Mouse (Mus musculus): ENCODE results near the gene Gm9821. TPM values are rescaled to one million over a fixed set of nuclear protein-coding genes. Genes with fewer than 3 reads are reported as not detected.

Gene Gm9821
- polyA plus RNA-seq, 1 experiment from 2014 or later = 0.89 TPM

GRCm38 (mm10) chr2:91950275-91951085 lies 5.0 kb downstream of the Gm9821 start:
- H3K27me3 ChIP-seq = no peaks in the 10 kb centered on the region
- WGBS (ENCODE audit: insufficient replicate concordance) = 4% methylated on average over 15 of the region's 15 CpGs

GRCm38 (mm10) chr2:91953825-91954224 lies 8.3 kb downstream of the Gm9821 start:
- ATAC-seq (ENCODE audit: insufficient read depth) = no peak
- no peak overlapping the region for H3K4me3 ChIP-seq (replicated peaks)
- H3K36me3 ChIP-seq (replicated peaks) = no peaks in the 10 kb centered on the region
- H3K27me3 ChIP-seq = no peaks in the 10 kb centered on the region
- peak overlapping the region; percentile 19; the same call in 1 of the 2 replicates for H3K9ac ChIP-seq
- H3K9me3 ChIP-seq (replicated peaks) = no peaks in the 10 kb centered on the region
- 43% methylated on average over 5 of the region's 5 CpGs for WGBS (ENCODE audit: insufficient replicate concordance)
- H3K27ac ChIP-seq (replicated peaks) = peak overlapping the region; percentile 55; the same call in 1 of the 2 replicates
- H3K4me1 ChIP-seq (replicated peaks) = peaks cover 97% of the 10 kb centered on the region
- no peak overlapping the region for H3K4me2 ChIP-seq

More at GRCm38 (mm10) chr2:91950275-91951085, 5.0 kb downstream of the Gm9821 start:
- Histone ChIP-seq H3K9ac (peak overlapping the region; percentile 66), H3K4me3 (replicated peaks) (peak overlapping the region; percentile 54), H3K4me2 (peak overlapping the region; percentile 83), H3K4me1 (replicated peaks) (peaks cover 99% of the 10 kb centered on the region), H3K36me3 (replicated peaks) (peaks cover 5% of the 10 kb centered on the region), H3K27ac (replicated peaks) (peak overlapping the region; percentile 90), H3K9me3 (replicated peaks) (no peaks in the 10 kb centered on the region)
- ATAC-seq (ENCODE audit: insufficient read depth) = peak; percentile 73

DNA sequence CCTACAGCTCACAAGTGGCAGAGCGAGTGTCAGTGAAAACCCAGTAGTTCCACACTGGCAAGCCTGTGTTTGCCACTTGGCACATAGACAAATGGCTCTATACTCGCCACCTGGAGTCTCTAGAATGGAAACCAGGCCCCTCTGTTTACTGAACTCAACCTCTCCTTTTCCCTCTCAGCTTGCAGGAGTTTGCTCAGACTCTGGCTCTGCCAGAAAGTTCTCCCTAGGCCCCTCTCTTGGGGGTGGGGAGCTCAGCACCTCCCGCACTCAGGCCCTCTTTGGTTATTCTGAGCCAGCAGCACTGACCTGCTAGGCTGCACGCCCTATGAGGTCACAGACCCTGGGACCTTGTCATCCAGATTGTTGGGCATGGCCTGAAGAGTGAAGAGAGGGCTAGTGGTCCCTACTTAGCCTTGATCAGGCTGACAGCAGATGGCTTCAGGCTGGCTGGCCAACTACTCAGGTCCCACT lies 9.7 kb downstream of the Gm9821 start:
- no peak for ATAC-seq (ENCODE audit: insufficient read depth)
- H3K4me1 ChIP-seq (replicated peaks) = peaks cover 97% of the 10 kb centered on the region
- H3K4me2 ChIP-seq = no peak overlapping the region
- H3K27ac ChIP-seq (replicated peaks) = 0 out of 2 replicates have a peak overlapping the region, but pooled peaks have one; percentile 29
- no peaks in the 10 kb centered on the region for H3K27me3 ChIP-seq
- no peak overlapping the region for H3K9ac ChIP-seq
- H3K9me3 ChIP-seq (replicated peaks) = no peaks in the 10 kb centered on the region
- 0 out of 2 replicates have a peak, but pooled peaks cover 2% of the 10 kb centered on the region for H3K36me3 ChIP-seq (replicated peaks)
- WGBS (ENCODE audit: insufficient replicate concordance) = 67% methylated on average over 4 of the region's 4 CpGs
- H3K4me3 ChIP-seq (replicated peaks) = no peak overlapping the region

- Histone ChIP-seq H3K36me3 (replicated peaks) (0 out of 2 replicates have a peak, but pooled peaks cover 8% of the 10 kb centered on the region), H3K9ac (no peak overlapping the region), H3K4me3 (replicated peaks) (no peak overlapping the region), H3K4me1 (replicated peaks) (peaks cover 97% of the 10 kb centered on the region), H3K27ac (replicated peaks) (0 out of 2 replicates have a peak overlapping the region, but pooled peaks have one; percentile 29), H3K9me3 (replicated peaks) (no peaks in the 10 kb centered on the region), H3K27me3 (no peaks in the 10 kb centered on the region), H3K4me2 (no peak overlapping the region)
- ATAC-seq (ENCODE audit: insufficient read depth) = no peak
- 67% methylated on average over 6 of the region's 6 CpGs for WGBS (ENCODE audit: insufficient replicate concordance)
Observed at GRCm38 (mm10) chr2:91955875-91956274, 10.4 kb downstream of the Gm9821 start.

DNA sequence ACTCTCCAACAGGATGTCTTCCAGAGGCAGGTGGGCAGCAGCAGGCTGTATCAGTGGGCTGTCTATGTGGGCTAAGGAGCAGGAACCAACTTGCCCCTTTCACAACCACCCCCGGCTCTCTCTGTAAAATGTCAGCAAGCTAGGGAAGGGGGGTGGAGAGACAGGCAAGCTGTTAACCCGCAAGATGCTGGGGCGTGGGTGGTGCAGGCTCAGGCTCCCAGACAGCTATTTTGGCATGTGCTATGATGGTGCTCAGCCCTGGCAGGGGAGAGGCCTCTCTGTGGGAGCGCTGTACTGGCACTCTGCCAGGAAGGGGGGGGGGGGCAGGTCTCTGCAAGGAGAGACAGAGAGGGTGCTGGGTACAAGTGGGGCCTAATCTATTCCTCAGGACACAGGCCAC lies 11.6 kb downstream of the Gm9821 start:
- H3K4me2 ChIP-seq = peak overlapping the region; percentile 43
- WGBS (ENCODE audit: insufficient replicate concordance) = 5% methylated on average over 4 of the region's 4 CpGs

DNA sequence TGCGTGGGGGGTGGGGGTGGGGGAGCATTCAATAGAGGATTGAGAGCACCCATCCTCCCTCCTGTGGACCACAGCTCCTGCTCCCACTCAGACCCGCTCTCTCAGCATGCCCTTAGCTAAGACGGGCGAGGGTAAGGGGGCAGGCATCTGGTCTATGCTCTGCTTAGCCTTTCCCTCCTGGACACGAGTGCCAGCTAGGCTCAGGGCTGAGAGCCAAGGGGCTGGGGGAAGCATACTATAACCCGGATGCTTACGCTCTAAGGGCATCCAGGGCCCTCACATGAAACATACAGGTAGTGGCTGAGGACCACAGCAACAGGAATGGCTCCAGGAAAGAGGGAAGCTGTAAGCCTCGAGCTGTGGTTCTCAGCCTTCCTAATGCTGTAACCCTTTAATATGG lies 12.5 kb downstream of the Gm9821 start:
- Histone ChIP-seq H3K4me3 (replicated peaks) (no peak overlapping the region), H3K4me2 (no peak overlapping the region), H3K27ac (replicated peaks) (no peak overlapping the region), H3K27me3 (no peaks in the 10 kb centered on the region), H3K36me3 (replicated peaks) (0 out of 2 replicates have a peak, but pooled peaks cover 8% of the 10 kb centered on the region), H3K9me3 (replicated peaks) (no peaks in the 10 kb centered on the region), H3K4me1 (replicated peaks) (peaks cover 98% of the 10 kb centered on the region), H3K9ac (no peak overlapping the region)
- WGBS (ENCODE audit: insufficient replicate concordance) = 76% methylated on average over 8 of the region's 8 CpGs
- ATAC-seq (ENCODE audit: insufficient read depth) = no peak

More for the DNA sequence above, 11.6 kb downstream of the Gm9821 start:
- peak; percentile 50 for ATAC-seq (ENCODE audit: insufficient read depth)
- no peak overlapping the region for H3K4me3 ChIP-seq (replicated peaks)
- peak overlapping the region; percentile 39; the same call in 1 of the 2 replicates for H3K9ac ChIP-seq
- peaks cover 97% of the 10 kb centered on the region for H3K4me1 ChIP-seq (replicated peaks)
- 0 out of 2 replicates have a peak, but pooled peaks cover 8% of the 10 kb centered on the region for H3K36me3 ChIP-seq (replicated peaks)
- H3K27ac ChIP-seq (replicated peaks) = peak overlapping the region; percentile 61
- no peaks in the 10 kb centered on the region for H3K27me3 ChIP-seq
- no peaks in the 10 kb centered on the region for H3K9me3 ChIP-seq (replicated peaks)

DNA sequence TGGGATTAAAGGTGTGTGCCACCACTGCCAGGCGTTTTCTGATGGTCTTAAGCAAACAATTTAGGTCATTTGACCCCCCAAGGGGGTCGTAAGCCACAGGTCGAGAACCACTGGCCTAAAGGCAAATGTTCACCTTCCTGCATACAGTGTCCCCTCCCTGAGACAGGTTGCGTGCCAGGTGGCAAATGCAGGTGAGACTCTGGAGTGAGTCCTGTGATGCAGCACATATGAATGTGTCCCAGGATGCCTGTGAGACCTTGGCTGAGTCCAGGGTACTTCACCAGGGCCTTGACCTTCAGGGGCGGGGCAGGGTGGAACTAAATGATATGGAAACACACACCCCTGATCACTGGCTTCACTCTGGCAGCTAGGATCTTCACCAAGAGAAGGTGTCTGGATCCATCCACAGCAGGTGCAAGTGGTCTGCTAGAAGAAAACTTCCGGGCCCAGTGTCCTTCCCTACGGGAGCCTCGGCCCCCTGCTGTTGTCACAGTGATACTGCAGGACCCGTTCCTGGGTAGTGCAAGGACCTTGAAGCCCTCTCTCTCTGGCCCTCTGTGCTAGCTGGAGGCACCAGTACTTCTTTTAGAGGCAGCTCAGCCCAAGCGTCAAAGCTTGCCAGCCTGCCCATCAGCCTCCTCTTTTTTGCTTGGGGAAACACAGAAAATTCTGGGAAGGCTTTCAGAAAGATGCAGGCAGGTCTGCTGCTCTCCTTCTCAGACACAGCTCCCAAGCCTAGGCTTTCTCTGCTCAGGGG lies 13.4 kb downstream of the Gm9821 start:
- H3K4me2 ChIP-seq = peak overlapping the region; percentile 11; the same call in 1 of the 2 replicates
- H3K9me3 ChIP-seq (replicated peaks) = no peaks in the 10 kb centered on the region
- ATAC-seq (ENCODE audit: insufficient read depth) = no peak
- H3K27me3 ChIP-seq = peaks cover 2% of the 10 kb centered on the region
- 38% methylated on average over 10 of the region's 10 CpGs for WGBS (ENCODE audit: insufficient replicate concordance)
- peaks cover 98% of the 10 kb centered on the region for H3K4me1 ChIP-seq (replicated peaks)
- 0 out of 2 replicates have a peak, but pooled peaks cover 8% of the 10 kb centered on the region for H3K36me3 ChIP-seq (replicated peaks)
- no peak overlapping the region for H3K27ac ChIP-seq (replicated peaks)
- H3K9ac ChIP-seq = no peak overlapping the region
- no peak overlapping the region for H3K4me3 ChIP-seq (replicated peaks)

DNA sequence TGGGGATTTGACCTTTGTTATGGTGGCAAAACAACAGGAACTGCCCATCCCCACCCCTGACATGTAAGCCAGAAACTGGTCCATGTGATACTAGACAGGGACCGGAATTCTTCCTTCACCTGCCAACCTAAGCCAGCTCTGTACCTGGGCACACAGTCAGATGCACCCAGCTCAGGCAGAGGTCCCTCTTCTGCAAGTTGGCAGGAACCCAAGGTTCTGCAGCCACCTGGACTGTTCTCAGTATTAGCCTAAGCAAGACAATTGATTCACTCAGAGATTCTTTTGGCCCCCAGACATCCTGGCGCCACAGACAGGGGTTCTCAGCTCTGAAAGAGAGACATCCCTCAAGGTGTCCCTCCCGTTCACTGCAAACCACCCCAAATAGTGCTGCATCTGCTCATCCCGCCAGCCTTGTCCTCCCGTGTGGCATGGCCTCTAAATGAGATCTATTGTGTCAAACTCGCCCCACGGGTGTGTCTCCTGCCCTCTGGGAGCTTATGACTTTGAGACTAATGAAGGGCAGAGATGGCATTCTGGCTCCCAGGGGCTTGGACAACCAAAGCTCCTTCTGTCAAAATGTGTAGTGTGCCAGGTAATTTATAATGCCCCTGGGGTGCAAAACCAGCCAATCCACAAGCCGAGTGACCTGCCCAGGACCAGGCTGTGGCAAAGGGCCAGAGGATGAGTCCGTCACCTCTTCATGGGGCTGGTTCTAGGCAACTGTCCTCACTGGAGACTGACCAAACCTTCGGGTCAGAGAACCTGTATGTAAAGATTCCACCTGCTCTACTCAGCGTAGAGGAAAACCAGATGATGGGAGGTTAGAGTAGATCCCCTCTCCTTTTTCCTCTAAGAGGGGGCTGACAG lies 14.3 kb downstream of the Gm9821 start:
- Histone ChIP-seq H3K27me3 (peaks cover 11% of the 10 kb centered on the region), H3K9me3 (replicated peaks) (no peaks in the 10 kb centered on the region), H3K4me3 (replicated peaks) (no peak overlapping the region), H3K9ac (no peak overlapping the region), H3K4me1 (replicated peaks) (peaks cover 93% of the 10 kb centered on the region), H3K4me2 (no peak overlapping the region), H3K27ac (replicated peaks) (no peak overlapping the region), H3K36me3 (replicated peaks) (0 out of 2 replicates have a peak, but pooled peaks cover 8% of the 10 kb centered on the region)
- 70% methylated on average over 11 of the region's 11 CpGs for WGBS (ENCODE audit: insufficient replicate concordance)
- ATAC-seq (ENCODE audit: insufficient read depth) = no peak

GRCm38 (mm10) chr2:91960459-91960858 lies 15.0 kb downstream of the Gm9821 start:
- H3K27me3 ChIP-seq = peaks cover 18% of the 10 kb centered on the region
- H3K27ac ChIP-seq (replicated peaks) = no peak overlapping the region
- WGBS (ENCODE audit: insufficient replicate concordance) = 82% methylated on average over 5 of the region's 5 CpGs
- H3K4me3 ChIP-seq (replicated peaks) = no peak overlapping the region
- no peaks in the 10 kb centered on the region for H3K9me3 ChIP-seq (replicated peaks)
- no peak overlapping the region for H3K4me2 ChIP-seq
- H3K4me1 ChIP-seq (replicated peaks) = peaks cover 89% of the 10 kb centered on the region
- H3K9ac ChIP-seq = no peak overlapping the region
- no peak for ATAC-seq (ENCODE audit: insufficient read depth)
- H3K36me3 ChIP-seq (replicated peaks) = 0 out of 2 replicates have a peak, but pooled peaks cover 8% of the 10 kb centered on the region

All from liver, embryonic 15.5 days (tissue).